Mouse (Mus musculus) midbrain, embryonic 13.5 days (tissue): Measurements from ENCODE around the gene Rabgap1. TPM values are rescaled to one million over a fixed set of nuclear protein-coding genes. Genes with fewer than 3 reads are reported as not detected.

Experiments
- ATAC-seq: fragments of 200-750 bp; cut with Nextera tagmentation; 2 replicates; pipeline ENCODE4 v1.8.0; 2017; ENCODE audit warnings: mild to moderate bottlenecking, moderate TSS enrichment, moderate library complexity
- H3K27ac ChIP-seq: fragments of 300-500 bp; sonication (generic); 2 replicates; pipeline ENCODE4 v1.5.1; 2015; ENCODE audit warnings: inconsistent platforms, mild to moderate bottlenecking, moderate library complexity
- H3K27me3 ChIP-seq: fragments of 300-500 bp; sonication (generic); 2 replicates; pipeline ENCODE4 v1.6.1; 2015; ENCODE audit warnings: mild to moderate bottlenecking, inconsistent platforms
- H3K36me3 ChIP-seq: fragments of 300-500 bp; sonication (generic); 2 replicates; pipeline ENCODE4 v1.6.1; 2015; ENCODE audit warnings: mild to moderate bottlenecking, inconsistent platforms
- H3K4me1 ChIP-seq: fragments of 300-500 bp; sonication (generic); replicated peaks from 2 replicates; pipeline ENCODE4 v1.6.1; 2015; ENCODE audit warnings: inconsistent platforms
- H3K4me2 ChIP-seq: fragments of 300-500 bp; sonication (generic); replicated peaks from 2 replicates; pipeline ENCODE4 v1.6.1; 2015; ENCODE audit warnings: moderate library complexity, mild to moderate bottlenecking, inconsistent platforms
- H3K4me3 ChIP-seq: fragments of 300-500 bp; sonication (generic); replicated peaks from 2 replicates; pipeline ENCODE4 v1.5.1; 2015; ENCODE audit warnings: mild to moderate bottlenecking, inconsistent platforms
- H3K9ac ChIP-seq: fragments of 300-500 bp; sonication (generic); replicated peaks from 2 replicates; pipeline ENCODE4 v1.6.1; 2015; ENCODE audit warnings: mild to moderate bottlenecking, inconsistent platforms
- H3K9me3 ChIP-seq: fragments of 300-500 bp; sonication (generic); 2 replicates; pipeline ENCODE4 v1.6.1; 2016; ENCODE audit warnings: mild to moderate bottlenecking, inconsistent platforms
- WGBS: fragments of 180-500 bp; shearing (Covaris S2); methylation state at CpG from one replicate; pipeline ENCODE4 v1.1.7; 2015; 5-methylcytosine and 5-hydroxymethylcytosine counted together
- polyA plus RNA-seq: library from polyadenylated mRNA; unstranded; fragments of >200 nt; fragmentation: Nextera tagmentation; extraction: Ambion mirVana; gene quantifications from 2 replicates; pipeline ENCODE4 v1.2.1, GENCODE M21; 2015

Rabgap1 gene
- polyA plus RNA-seq, 1 experiment from 2014 or later, result 60.2 TPM

DNA sequence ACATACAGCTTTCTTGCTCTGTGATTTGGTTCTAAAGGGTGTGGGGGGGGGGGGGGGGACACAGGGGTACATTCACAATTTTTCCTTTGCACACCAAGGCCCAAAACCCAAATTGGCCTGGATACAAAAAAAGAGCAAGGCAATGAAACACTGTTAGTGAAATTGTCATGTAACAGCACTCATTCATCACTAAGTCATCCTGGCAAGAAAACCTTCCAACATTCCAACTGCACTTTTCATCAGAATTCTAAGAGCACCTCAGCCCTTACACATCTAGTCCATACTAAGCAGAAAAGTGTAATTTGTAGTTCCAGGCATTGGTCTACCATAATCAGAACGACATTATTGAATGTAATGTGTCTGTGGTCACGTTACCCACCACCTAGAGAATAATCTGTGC, 129.1 kb downstream of the Rabgap1 start:
- Histone ChIP-seq H3K9me3 (no peaks in the 10 kb centered on the region), H3K9ac (no peak overlapping the region), H3K4me3 (no peak overlapping the region), H3K4me2 (no peak overlapping the region), H3K27me3 (no peaks in the 10 kb centered on the region), H3K36me3 (peaks cover 47% of the 10 kb centered on the region), H3K27ac (no peak overlapping the region), H3K4me1 (no peaks in the 10 kb centered on the region)
- 92% methylated on average over 2 of the region's 2 CpGs for WGBS
- no peak for ATAC-seq

DNA sequence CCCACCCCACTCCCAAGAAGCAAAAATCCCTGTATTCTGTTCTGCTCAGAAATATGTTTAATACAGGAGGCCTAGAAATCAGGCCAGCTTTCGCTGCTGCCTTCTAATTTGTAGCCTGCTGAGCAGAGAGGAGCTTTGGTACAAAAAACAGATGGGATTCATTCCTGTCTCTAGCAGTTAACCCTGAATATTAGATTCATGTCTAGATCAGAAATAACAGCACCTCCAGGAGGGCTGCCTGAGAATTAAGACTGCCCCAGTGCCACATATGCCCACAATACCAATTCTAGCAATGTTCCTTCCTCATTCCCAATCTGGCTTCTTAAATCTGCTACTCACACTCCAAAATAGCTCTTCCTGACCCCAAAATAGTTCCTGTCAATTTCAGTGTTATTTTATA, 133.6 kb downstream of the Rabgap1 start:
- Histone ChIP-seq H3K9me3 (no peaks in the 10 kb centered on the region), H3K36me3 (peaks cover 30% of the 10 kb centered on the region), H3K4me2 (no peak overlapping the region), H3K4me1 (no peaks in the 10 kb centered on the region), H3K4me3 (no peak overlapping the region), H3K27me3 (no peaks in the 10 kb centered on the region), H3K9ac (no peak overlapping the region), H3K27ac (no peak overlapping the region)
- no peak for ATAC-seq
- 92% methylated on average over 1 of the region's 1 CpGs for WGBS

DNA sequence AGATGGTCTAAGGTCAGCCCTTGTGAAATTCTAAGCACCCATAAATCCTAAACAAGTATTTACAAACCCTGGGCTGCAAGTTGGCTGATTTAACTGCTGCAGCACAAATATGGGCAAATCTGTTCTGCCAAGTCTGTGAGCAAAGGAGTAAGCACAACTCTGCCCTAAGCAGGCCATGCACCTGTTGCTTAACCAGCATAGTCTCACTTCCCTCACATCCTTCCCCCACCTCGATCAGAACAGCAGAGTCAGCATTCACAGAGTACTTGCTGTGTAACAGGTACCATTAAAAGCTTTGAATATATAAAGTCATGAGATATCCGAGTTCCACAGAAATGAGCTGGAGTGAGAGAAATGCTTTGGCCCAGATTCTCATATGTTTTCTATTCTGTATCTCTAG, 135.1 kb downstream of the Rabgap1 start:
- Histone ChIP-seq H3K9ac (no peak overlapping the region), H3K27me3 (no peaks in the 10 kb centered on the region), H3K27ac (no peak overlapping the region), H3K36me3 (peaks cover 27% of the 10 kb centered on the region), H3K4me3 (no peak overlapping the region), H3K9me3 (no peaks in the 10 kb centered on the region), H3K4me2 (no peak overlapping the region), H3K4me1 (no peaks in the 10 kb centered on the region)
- ATAC-seq, result no peak
- 95% methylated on average over 2 of the region's 2 CpGs for WGBS

DNA sequence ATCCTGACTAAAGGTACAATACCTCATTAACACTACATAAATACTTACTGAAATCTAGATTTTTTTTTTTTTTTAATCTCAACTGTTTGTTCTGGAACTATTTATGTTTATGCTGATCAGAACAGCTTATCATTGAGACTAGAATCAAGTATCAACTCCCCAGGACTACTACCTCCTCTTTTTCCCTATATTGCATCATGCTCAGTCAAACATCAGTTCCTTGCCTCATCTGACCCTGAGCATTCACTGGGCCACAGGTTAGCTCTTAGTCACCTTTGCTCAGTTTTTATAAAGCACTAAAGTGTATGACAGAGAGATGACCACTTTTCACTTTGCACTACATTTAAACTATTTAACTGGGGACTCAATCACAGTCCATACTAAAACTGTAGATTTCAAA, 144.8 kb downstream of the Rabgap1 start:
- no peaks in the 10 kb centered on the region for H3K9me3 ChIP-seq
- ATAC-seq, result no peak
- H3K36me3 ChIP-seq, result peaks cover 26% of the 10 kb centered on the region
- no peak overlapping the region for H3K27ac ChIP-seq
- H3K4me3 ChIP-seq, result no peak overlapping the region
- H3K4me2 ChIP-seq, result no peak overlapping the region
- no peaks in the 10 kb centered on the region for H3K27me3 ChIP-seq
- no peak overlapping the region for H3K9ac ChIP-seq
- no peaks in the 10 kb centered on the region for H3K4me1 ChIP-seq

Other genes starting within 250 kb of the Rabgap1 start
- gene Olfr366, start 231.7 kb upstream of the Rabgap1 start, polyA plus RNA-seq, result not detected in 2 replicates
- gene Olfr368, start 116.8 kb upstream of the Rabgap1 start, polyA plus RNA-seq, result not detected in 2 replicates
- gene Pdcl, start 83.9 kb upstream of the Rabgap1 start, polyA plus RNA-seq, result 73.4 and 84.9 TPM in 2 replicates
- gene Rc3h2, start 20.4 kb upstream of the Rabgap1 start, polyA plus RNA-seq, result 26.1 and 28.0 TPM in 2 replicates
- 9.7 and 9.9 TPM in 2 replicates for gene Zbtb26, start 144 bp upstream of the Rabgap1 start, polyA plus RNA-seq
- 15.9 TPM in 2 replicates for gene Zbtb6, start 108 bp upstream of the Rabgap1 start, polyA plus RNA-seq
- 10.1 and 12.6 TPM in 2 replicates for gene Gpr21, start 73.1 kb downstream of the Rabgap1 start, polyA plus RNA-seq